Mouse (Mus musculus): ENCODE results near the gene Pex26. TPM values are rescaled to one million over a fixed set of nuclear protein-coding genes. Genes with fewer than 3 reads are reported as not detected.
A peak's percentile ranks its signal among the peaks of the same experiment; 100 is the strongest.

The Pex26 gene
- total and polyA plus RNA-seq, 3 experiments = 9.1 to 24.0 (median 11.2) TPM

DNA sequence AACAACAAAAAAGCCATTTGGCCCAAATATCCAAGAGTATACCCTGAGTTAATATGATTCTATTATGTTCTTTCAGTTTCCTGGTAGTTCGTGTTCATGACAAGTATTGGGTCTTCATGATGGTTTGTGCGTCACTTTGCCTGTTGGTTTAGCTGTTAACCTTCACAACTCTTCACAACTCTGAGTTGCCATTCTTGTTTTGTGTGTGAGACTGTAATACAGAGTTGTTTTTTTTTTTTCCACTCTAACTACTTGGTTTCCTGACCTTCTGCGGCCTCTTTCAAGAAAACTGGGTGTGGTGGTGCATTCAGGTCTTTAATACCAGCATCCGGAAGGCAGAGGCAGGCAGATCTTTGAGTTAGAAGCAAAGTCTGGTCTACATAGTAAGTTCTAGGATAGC, 54.7 kb downstream of the Pex26 start:
- no peak for DNase-seq

DNA sequence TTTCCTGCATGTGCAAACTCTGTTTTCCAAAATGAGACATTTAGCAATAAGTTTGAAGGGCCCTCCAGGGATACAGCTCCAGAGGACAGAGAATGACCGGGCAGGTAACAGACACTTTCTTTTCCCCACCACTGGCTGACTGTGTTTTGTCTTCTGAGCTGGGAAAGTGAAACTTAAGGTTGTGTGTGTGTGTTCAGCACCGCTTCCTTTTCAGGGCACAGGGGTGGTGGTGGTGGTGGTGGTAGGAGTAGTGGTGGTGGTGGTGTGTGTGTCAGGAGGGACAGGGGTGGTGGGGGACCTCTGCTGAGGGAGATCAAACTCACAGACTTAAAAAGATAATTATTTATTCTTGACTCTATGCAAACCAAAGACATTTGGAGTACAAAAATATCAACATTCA, 58.3 kb downstream of the Pex26 start:
- no peak for DNase-seq

DNA sequence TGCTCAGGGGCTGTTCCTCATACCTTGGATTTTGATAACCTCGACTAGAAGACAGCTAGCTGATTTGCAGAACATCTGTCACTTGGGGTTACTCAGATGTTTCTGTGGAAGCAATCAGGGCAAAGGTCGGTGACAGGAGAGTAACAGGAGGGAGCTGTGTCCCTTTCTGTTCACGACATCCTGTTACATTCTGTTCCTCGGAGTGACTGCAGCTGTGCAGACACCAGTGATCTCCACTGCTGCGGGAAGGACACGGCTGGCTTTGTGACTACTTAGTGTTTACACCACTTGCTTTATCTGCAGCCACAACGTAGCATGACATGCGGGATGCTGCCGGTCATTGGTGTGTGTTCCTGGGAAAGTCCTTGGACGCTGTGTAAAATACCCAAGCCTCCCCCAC, 59.7 kb downstream of the Pex26 start:
- no peak for DNase-seq

DNA sequence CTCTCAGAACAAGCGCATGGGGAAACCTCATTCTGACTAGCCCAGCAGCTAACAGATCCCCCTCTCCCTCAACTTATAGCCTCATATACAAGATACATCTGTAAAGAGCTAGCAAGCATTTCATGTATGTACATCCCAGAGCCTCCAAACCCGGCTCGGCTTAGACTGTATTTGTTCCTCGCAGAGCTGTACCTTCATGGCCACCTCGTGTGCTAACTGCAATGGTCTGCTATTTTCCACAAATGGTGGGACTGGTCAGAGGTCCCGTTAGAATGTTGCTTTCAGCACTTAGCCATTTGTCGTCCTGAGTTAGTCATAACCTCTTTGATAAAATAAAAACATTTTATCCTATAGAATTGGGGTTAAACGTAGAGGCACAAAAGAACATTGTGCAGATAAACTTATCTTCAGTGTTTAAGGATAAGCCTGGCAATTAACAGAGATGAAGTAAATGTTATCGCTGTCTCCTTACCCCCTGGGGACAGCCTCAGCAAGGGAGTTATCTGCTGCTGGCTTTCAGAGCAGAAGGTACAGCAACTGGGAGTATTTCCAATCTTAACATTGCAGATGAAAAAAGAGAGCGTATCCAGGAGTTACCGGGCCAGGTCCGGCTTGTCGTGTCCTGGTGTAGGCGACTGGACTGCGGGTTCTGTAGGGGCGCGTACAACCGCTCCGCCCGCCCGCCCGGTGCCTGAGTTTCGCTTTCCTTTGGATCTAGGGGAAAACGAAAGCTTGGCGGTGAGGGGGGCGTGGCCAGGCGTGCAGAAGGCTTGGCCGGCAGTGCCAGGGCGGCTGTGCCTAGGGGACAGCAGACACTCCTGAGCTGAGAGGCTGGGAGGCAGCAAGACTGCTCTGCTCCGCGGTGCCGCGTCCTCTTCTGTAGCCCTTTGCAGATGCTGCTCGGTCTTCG, 61.9 kb downstream of the Pex26 start, which contains the start of gene Usp18:
Gene Usp18 (plus strand): TSS at position 780 of the 910 bp plus-strand sequence.
- peak; percentile 97 for DNase-seq

DNA sequence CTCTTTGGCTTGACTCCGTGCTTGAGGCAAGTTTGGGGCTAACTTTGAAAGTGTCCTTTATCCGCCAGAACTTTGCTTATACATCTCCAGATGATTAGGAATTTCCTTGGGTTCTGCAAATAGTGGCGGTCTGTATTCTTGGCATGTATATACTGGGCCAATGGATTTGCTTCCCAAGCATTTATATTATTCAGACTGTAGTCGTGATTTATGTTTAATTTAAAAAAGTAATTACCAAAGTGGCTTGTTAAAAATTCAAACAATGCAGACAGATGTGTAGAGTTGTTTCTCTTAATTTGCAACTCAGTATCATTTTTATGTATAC, 62.5 kb downstream of the Pex26 start:
- no peak for DNase-seq

Other genes with a start within 250 kb of the Pex26 start
- gene Mical3, start 52.7 kb upstream of the Pex26 start, total RNA-seq (2021) = 10 to 100 TPM; 34.0 to 44.3 TPM
- 17.5 and 19.9 TPM in 2 replicates for gene Mical3, start 52.7 kb upstream of the Pex26 start, polyA plus RNA-seq (2012; rRNA removed)
- 10 to 100 TPM; 13.3 to 16.5 TPM for gene Tuba8, start 27.0 kb downstream of the Pex26 start, total RNA-seq (2021)
- gene Tuba8, start 27.0 kb downstream of the Pex26 start, polyA plus RNA-seq (2012; rRNA removed) = 2.0 and 2.3 TPM in 2 replicates
- gene Usp18, start 62.2 kb downstream of the Pex26 start, total RNA-seq (2021) = 1 to 10 TPM; 2.7 TPM
- 7.6 and 9.6 TPM in 2 replicates for gene Usp18, start 62.2 kb downstream of the Pex26 start, polyA plus RNA-seq (2012; rRNA removed)
- 1 to 10 TPM; 1.1 to 2.5 TPM for gene Slc6a13, start 116.6 kb downstream of the Pex26 start, total RNA-seq (2021)
- 1.6 and 1.9 TPM in 2 replicates for gene Slc6a13, start 116.6 kb downstream of the Pex26 start, polyA plus RNA-seq (2012; rRNA removed)
- gene Slc6a12, start 159.4 kb downstream of the Pex26 start, total RNA-seq (2021) = under 1 TPM; 0.48 to 0.95 TPM
- gene Slc6a12, start 159.4 kb downstream of the Pex26 start, polyA plus RNA-seq (2012; rRNA removed) = 0.36 and 0.44 TPM in 2 replicates

Data from adrenal gland, adult 2 months (tissue).